Mouse (Mus musculus) cerebellum, adult 18-20 months (tissue): ENCODE data around the gene Ppp5c.
"Not testable (repeated sequence)": the region's sequence is repeated elsewhere in the genome, so short reads cannot be mapped to it uniquely, and the experiment has no call there.

Experiments used
- DNase-seq, 2 experiments: peaks; one replicate each; pipeline ENCODE4 v3.0.0; 2021

Ppp5c gene

GRCm38 (mm10) chr7:17027588-17028343 is at the start of gene Ppp5c:
Gene Ppp5c (minus strand): TSS chr7:17027924.
- peak; percentile 85 to 89 for DNase-seq

- peak; percentile 59 to 68 for DNase-seq
Measured at GRCm38 (mm10) chr7:17076542-17076941, 48.8 kb upstream of the Ppp5c start.

GRCm38 (mm10) chr7:17073904-17074615 is 46.3 kb upstream of the Ppp5c start, which contains the start of gene Psg16:
Gene Psg16 (plus strand): TSS chr7:17074040.
- peak; percentile 89 to 90 for DNase-seq

- DNase-seq = no peak
Measured at GRCm38 (mm10) chr7:17073513-17073903, 45.8 kb upstream of the Ppp5c start.

DNA sequence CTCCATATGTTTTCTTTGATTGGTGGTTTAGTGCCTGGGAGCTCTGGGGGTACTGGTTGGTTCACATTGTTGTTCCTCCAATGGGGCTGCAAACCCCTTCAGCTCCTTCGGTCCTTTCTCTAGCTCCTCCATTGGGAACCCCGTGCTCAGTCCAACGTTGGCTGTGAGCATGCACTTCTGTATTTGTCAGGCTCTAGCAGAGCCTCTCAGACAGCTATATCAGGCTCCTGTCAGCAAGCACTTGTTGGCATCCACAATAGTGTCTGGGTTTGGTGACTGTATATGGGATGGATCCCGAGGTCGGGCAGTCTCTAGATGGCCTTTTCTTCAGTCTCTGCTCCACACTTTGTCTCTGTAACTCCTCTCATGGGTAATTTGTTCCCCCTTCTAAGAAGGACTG is 39.9 kb upstream of the Ppp5c start:
- DNase-seq = not testable (repeated sequence)

GRCm38 (mm10) chr7:17067000-17067399 is 39.3 kb upstream of the Ppp5c start:
- no peak for DNase-seq

DNA sequence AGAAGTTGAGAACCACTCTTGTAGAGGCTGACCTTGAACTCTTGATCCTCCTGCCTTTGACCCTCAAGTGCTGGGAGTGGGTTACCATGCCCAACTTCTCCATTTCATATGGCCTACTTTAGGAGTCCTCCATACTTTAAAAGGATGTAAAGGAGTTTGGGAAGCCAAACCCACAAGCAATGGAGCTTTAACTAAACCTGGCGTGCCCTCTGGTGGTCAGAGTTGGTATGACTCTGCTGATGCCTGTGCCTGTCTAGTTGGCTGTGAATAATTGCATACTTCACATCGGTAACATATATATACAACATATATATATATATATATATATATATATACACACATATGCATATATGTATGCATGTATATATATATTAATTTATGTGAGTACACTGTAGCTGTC is 38.7 kb upstream of the Ppp5c start:
- DNase-seq = peak; percentile 85 to 92

DNA sequence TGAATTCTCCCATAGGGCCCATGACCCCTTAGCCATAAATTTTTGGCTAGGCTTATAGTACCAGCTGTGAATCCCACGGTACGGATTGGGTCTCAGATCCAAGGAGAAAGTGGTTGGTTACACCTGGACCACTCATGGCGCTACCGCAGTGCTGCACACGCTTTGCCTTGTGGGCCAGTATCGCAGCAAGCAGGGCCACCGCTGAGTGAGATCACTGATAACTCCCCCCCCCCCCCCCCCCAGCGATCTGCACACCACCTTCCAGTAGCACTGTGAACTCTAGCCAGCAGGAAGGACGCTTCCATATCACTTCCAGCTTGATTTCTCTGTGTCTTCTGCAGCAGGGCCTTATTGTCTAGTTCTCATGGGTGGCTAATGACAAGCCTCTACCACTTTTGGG is 37.9 kb upstream of the Ppp5c start:
- peak in 1 of 2 experiments; percentile 2 for DNase-seq

DNA sequence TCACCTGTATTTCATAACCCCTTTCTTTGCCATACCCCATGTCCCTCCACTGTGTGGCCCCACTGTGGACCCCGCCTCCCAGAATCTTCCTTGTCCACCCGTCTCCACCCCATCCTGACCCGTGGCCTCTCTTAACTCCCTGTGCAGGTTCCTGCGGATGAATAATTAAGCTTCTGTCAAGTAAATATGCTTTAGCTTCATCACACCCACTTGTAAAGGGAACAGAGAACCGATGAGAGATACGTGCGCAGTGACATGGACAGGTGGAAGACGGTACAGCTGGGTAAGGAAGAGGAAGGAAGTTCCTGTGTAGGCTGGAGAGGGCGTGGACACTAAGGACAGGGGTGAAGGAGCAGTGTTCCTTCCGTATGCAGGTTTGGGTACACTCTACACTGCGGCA is 35.1 kb upstream of the Ppp5c start:
- peak in 1 of 2 experiments; percentile 6 for DNase-seq

DNA sequence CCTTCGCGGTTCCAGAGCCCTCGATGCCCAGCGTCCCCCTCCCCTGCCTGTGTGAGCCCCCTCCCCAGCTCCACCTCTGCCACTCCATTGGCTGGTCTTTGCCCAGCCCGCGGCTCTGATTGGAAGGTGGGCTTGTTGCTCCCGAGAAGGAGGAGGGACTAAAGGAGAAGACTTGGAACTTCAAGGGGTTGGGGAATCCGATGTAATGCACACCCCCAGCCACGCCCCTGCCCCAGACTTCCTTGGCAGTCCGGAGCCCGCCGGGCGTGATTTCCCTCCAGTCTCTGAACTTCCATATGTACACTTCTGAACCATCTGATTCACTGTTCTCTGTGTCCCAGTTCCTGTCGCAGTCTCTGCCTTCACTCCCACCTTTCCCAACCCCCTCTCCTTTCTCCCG is 34.7 kb upstream of the Ppp5c start, which contains the start of gene Hif3a:
TSS of gene Hif3a (minus strand) at position 39 of the 400 bp plus-strand sequence.
- peak in 1 of 2 experiments; percentile 39 for DNase-seq

- DNase-seq = peak; percentile 54 to 55
Measured at GRCm38 (mm10) chr7:17060782-17061605, 33.3 kb upstream of the Ppp5c start.

GRCm38 (mm10) chr7:17060031-17060781 is 32.5 kb upstream of the Ppp5c start:
- peak; percentile 87 to 92 for DNase-seq

GRCm38 (mm10) chr7:17059463-17059844 is 31.7 kb upstream of the Ppp5c start:
- no peak for DNase-seq

- no peak for DNase-seq
Measured at GRCm38 (mm10) chr7:17058816-17059462, 31.2 kb upstream of the Ppp5c start.

DNA sequence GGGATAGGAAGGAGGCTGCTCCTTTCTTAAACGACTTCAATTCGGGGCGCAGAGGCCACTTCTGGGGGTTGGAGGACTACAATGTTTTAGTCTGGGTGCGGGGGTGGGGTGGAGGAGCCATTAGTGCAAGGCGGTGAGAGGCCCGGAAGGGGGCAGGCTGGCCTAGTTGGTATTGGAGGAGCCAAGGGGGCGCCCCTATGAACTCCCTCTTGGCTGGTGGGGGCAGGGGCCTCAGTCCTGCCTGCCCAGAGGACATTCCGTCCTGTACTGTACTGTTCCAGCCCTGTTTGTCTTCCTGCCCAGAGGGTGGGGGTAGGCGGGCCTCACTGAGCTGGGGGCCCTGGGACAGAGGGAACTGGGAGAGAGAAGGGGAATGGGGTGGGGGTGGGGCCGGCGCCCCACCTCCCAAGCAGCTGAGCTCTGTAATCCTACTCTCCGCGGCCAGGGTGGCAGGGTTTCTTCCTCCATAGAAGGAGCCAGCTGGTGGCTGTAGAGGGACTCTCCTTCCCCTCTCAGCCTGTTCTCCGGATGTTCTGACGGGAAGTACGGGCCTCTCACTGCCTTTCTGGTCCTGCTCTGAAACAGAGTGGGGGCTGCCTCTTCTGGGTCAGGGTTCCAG is 30.5 kb upstream of the Ppp5c start:
- DNase-seq = peak; percentile 53 to 63

GRCm38 (mm10) chr7:17056601-17057523 is 29.1 kb upstream of the Ppp5c start:
- DNase-seq = peak in 1 of 2 experiments; percentile 41

DNA sequence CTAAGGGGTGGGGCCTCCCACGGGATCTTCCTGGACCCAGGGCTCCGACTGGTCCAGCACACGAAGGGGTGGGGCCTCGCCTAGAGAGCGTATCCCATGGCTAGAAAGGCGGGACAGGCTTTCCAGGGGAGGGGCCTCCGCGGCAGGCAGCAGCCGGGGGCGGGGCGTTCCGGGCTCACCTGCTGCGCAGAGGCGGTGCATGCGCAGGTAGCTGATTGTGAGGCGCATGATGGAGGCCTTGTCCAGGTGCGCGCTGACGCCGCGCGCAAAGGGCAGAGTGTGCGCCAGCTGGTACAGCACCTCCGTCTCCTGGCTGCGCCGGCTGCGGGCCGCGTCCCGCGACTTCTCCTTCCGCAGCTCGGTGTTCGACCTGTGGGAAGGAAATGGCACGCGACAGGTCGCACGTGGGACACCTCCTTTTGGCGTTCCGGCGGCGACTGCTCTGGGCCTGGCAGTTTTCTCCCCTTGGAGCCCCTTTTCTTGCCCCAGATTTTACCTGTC is 28.4 kb upstream of the Ppp5c start:
- DNase-seq = peak; percentile 91 to 93

DNA sequence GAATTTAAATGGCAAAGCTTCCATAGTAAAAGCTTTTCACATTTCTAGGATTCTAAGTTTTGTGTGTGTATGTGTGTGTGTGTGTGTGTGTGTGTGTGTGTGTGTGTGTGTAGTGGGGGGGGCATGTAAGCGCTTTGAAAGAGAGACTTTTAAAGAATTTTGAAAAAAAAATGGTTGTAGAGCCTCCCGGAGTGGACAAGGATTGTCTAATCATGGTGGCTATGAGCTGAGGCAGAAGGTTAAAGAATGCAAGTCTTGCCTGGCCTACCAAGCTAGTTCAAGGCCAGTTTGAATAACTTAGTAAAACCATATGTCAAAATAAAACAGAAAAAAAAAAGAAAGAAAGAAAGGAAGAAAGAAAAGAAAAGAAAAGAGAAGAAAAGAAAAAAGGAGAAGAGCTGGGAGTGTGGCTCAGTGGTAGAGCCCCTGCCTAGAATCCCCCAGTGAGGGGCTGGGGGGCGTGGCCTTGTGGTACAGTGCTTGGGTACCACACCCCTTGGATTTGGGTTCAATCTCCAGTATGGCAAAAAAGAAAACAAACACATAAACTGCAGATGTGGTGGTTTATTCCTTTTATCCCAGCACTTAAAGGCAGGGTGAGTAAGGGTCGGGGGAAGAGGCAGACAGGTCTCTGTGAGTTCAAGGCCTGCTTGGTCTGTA is 27.7 kb upstream of the Ppp5c start:
- no peak for DNase-seq

GRCm38 (mm10) chr7:17054325-17054989 is 26.7 kb upstream of the Ppp5c start:
- no peak for DNase-seq
